Mouse (Mus musculus): ENCODE measurements around the gene Pnp. TPM values are rescaled to one million over a fixed set of nuclear protein-coding genes. Genes with fewer than 3 reads are reported as not detected.
"Not testable (repeated sequence)": the region's sequence is repeated elsewhere in the genome, so short reads cannot be mapped to it uniquely, and the experiment has no call there.

Gene Pnp
- total RNA-seq, 2 experiments from 2014 or later, result 277 to 354 TPM

GRCm38 (mm10) chr14:50927366-50927765 is 3.5 kb upstream of the Pnp start:
- ATAC-seq (replicated peaks; ENCODE audit: low FRiP score, low TSS enrichment, poor library complexity, severe bottlenecking), result no peak

GRCm38 (mm10) chr14:50929951-50930350 is 931 bp upstream of the Pnp start:
- no peak for ATAC-seq (replicated peaks; ENCODE audit: low FRiP score, low TSS enrichment, poor library complexity, severe bottlenecking)

GRCm38 (mm10) chr14:50930377-50930753 is 517 bp upstream of the Pnp start:
- 0 out of 2 replicates have a peak, but pooled peaks have one; percentile 26 for ATAC-seq (replicated peaks; ENCODE audit: low FRiP score, low TSS enrichment, poor library complexity, severe bottlenecking)

- no peak for ATAC-seq (replicated peaks; ENCODE audit: low FRiP score, low TSS enrichment, poor library complexity, severe bottlenecking)
Measured at GRCm38 (mm10) chr14:50931493-50932020, 675 bp downstream of the Pnp start.

GRCm38 (mm10) chr14:50936649-50937048 is 5.8 kb downstream of the Pnp start:
- ATAC-seq (replicated peaks; ENCODE audit: low FRiP score, low TSS enrichment, poor library complexity, severe bottlenecking), result no peak

GRCm38 (mm10) chr14:50938119-50938908 is 7.4 kb downstream of the Pnp start:
- no peak for ATAC-seq (replicated peaks; ENCODE audit: low FRiP score, low TSS enrichment, poor library complexity, severe bottlenecking)

GRCm38 (mm10) chr14:50938940-50939339 is 8.1 kb downstream of the Pnp start:
- no peak for ATAC-seq (replicated peaks; ENCODE audit: low FRiP score, low TSS enrichment, poor library complexity, severe bottlenecking)

- peak; percentile 89 for ATAC-seq (replicated peaks; ENCODE audit: low FRiP score, low TSS enrichment, poor library complexity, severe bottlenecking)
Measured at GRCm38 (mm10) chr14:50943932-50944667, 13.2 kb downstream of the Pnp start, which contains the start of gene Gm49342. Gm49342 (plus strand) TSS chr14:50944517.

GRCm38 (mm10) chr14:50944668-50945033 is 13.8 kb downstream of the Pnp start:
- ATAC-seq (replicated peaks; ENCODE audit: low FRiP score, low TSS enrichment, poor library complexity, severe bottlenecking), result not testable (repeated sequence)

- not testable (repeated sequence) for ATAC-seq (replicated peaks; ENCODE audit: low FRiP score, low TSS enrichment, poor library complexity, severe bottlenecking)
Measured at GRCm38 (mm10) chr14:50945081-50945480, 14.2 kb downstream of the Pnp start.

GRCm38 (mm10) chr14:50945526-50945925 is 14.6 kb downstream of the Pnp start:
- ATAC-seq (replicated peaks; ENCODE audit: low FRiP score, low TSS enrichment, poor library complexity, severe bottlenecking), result not testable (repeated sequence)

GRCm38 (mm10) chr14:50955487-50955886 is 24.6 kb downstream of the Pnp start:
- no peak for ATAC-seq (replicated peaks; ENCODE audit: low FRiP score, low TSS enrichment, poor library complexity, severe bottlenecking)

- peak; percentile 83 for ATAC-seq (replicated peaks; ENCODE audit: low FRiP score, low TSS enrichment, poor library complexity, severe bottlenecking)
Measured at GRCm38 (mm10) chr14:50955942-50956508, 25.1 kb downstream of the Pnp start, which contains the start of gene Pnp2. Pnp2 (plus strand) TSS chr14:50955992.

GRCm38 (mm10) chr14:50956724-50957123 is 25.8 kb downstream of the Pnp start:
- ATAC-seq (replicated peaks; ENCODE audit: low FRiP score, low TSS enrichment, poor library complexity, severe bottlenecking), result not testable (repeated sequence)

GRCm38 (mm10) chr14:50957146-50957545 is 26.3 kb downstream of the Pnp start:
- ATAC-seq (replicated peaks; ENCODE audit: low FRiP score, low TSS enrichment, poor library complexity, severe bottlenecking), result not testable (repeated sequence)

GRCm38 (mm10) chr14:50958289-50958995 is 27.6 kb downstream of the Pnp start:
- peak; percentile 39 for ATAC-seq (replicated peaks; ENCODE audit: low FRiP score, low TSS enrichment, poor library complexity, severe bottlenecking)

- ATAC-seq (replicated peaks; ENCODE audit: low FRiP score, low TSS enrichment, poor library complexity, severe bottlenecking), result no peak
Measured at GRCm38 (mm10) chr14:50968216-50968980, 37.5 kb downstream of the Pnp start.

- ATAC-seq (replicated peaks; ENCODE audit: low FRiP score, low TSS enrichment, poor library complexity, severe bottlenecking), result no peak
Measured at GRCm38 (mm10) chr14:50969041-50969440, 38.2 kb downstream of the Pnp start.
